Mouse (Mus musculus): ENCODE results near the gene Nhp2. TPM values are rescaled to one million over a fixed set of nuclear protein-coding genes. Genes with fewer than 3 reads are reported as not detected.

Gene Nhp2
- total and polyA plus RNA-seq, 3 experiments, result 649 to 6,489 (median 739) TPM

GRCm38 (mm10) chr11:51644217-51644616, 24.7 kb downstream of the Nhp2 start:
- H3K9ac ChIP-seq (ENCODE audit: control insufficient read depth, low read depth, low read length, poor library complexity, severe bottlenecking), result no peak overlapping the region
- peak; percentile 53; the same call in 1 of the 2 replicates for TF ChIP-seq ETS1 (IDR thresholded peaks at IDR 0.05; ENCODE audit: low read depth, low read length)
- TF ChIP-seq USF1 (IDR thresholded peaks at IDR 0.05; ENCODE audit: low read depth, low read length), result no peak
- peak; percentile 65 for TF ChIP-seq TBP (IDR thresholded peaks at IDR 0.05; ENCODE audit: low read depth, low read length)
- TF ChIP-seq CHD1 (IDR thresholded peaks at IDR 0.05; ENCODE audit: low read depth, low read length), result no peak
- peak; percentile 59; the same call in 1 of the 2 replicates for TF ChIP-seq RCOR1 (IDR thresholded peaks at IDR 0.05; ENCODE audit: low read depth, low read length)
- 0 out of 2 replicates have a peak, but pooled peaks have one; percentile 41 for TF ChIP-seq SIN3A (IDR thresholded peaks at IDR 0.05; ENCODE audit: low read length)
- no peak for TF ChIP-seq BHLHE40 (IDR thresholded peaks at IDR 0.05; ENCODE audit: borderline replicate concordance, low read depth, low read length)
- TF ChIP-seq MAZ (IDR thresholded peaks at IDR 0.05; ENCODE audit: low read depth, low read length), result no peak; the same call in 1 of the 2 replicates
- TF ChIP-seq ZNF384 (IDR thresholded peaks at IDR 0.05; ENCODE audit: low read depth, low read length), result no peak
- no peak for TF ChIP-seq MXI1 (IDR thresholded peaks at IDR 0.05; ENCODE audit: low read depth, low read length)
- TF ChIP-seq ELF1 (IDR thresholded peaks at IDR 0.05; ENCODE audit: low read depth, low read length), result no peak
- TF ChIP-seq UBTF (IDR thresholded peaks at IDR 0.05; ENCODE audit: borderline replicate concordance, insufficient read depth, low read depth, low read length), result 0 out of 2 replicates have a peak, but pooled peaks have one; percentile 53
- TF ChIP-seq EP300 (IDR thresholded peaks at IDR 0.05; ENCODE audit: low read depth in 1 of 2, low read length in 2 of 2), result peak in 1 of 2 experiments; percentile 38; a peak in 1 of 4 replicates
- no peak for TF ChIP-seq SMC3 (IDR thresholded peaks at IDR 0.05; ENCODE audit: low read depth, low read length)
- no peak for TF ChIP-seq MYB (IDR thresholded peaks at IDR 0.05; ENCODE audit: low read depth, low read length)
- peak; percentile 78 for DNase-seq (ENCODE audit: low read depth, low spot score)
- no peaks in the 10 kb centered on the region for H3K36me3 ChIP-seq (ENCODE audit: control insufficient read depth in 1 of 2, insufficient read depth in 2 of 2, low read length in 2 of 2)
- no peak overlapping the region for H3K4me3 ChIP-seq (ENCODE audit: control insufficient read depth in 1 of 2, insufficient read depth in 1 of 2, low read depth in 2 of 2, low read length in 2 of 2)
- H3K79me2 ChIP-seq (ENCODE audit: control insufficient read depth, insufficient read depth, low read length, poor library complexity), result no peaks in the 10 kb centered on the region
- H3K9me3 ChIP-seq (replicated peaks; ENCODE audit: insufficient read depth, low read length), result no peaks in the 10 kb centered on the region
- H3K27me3 ChIP-seq (ENCODE audit: control insufficient read depth in 1 of 2, insufficient read depth in 2 of 2, low read length in 2 of 2), result no peaks in the 10 kb centered on the region
- H3K4me1 ChIP-seq (ENCODE audit: control insufficient read depth in 1 of 2, insufficient read depth in 2 of 2, low read length in 2 of 2), result no peaks in the 10 kb centered on the region
- no peak overlapping the region for H3K27ac ChIP-seq (ENCODE audit: control insufficient read depth, low read depth, low read length)

- no peaks in the 10 kb centered on the region for H3K27me3 ChIP-seq (ENCODE audit: control insufficient read depth in 1 of 2, insufficient read depth in 2 of 2, low read length in 2 of 2)
- DNase-seq (ENCODE audit: low read depth, low spot score), result no peak
- no peaks in the 10 kb centered on the region for H3K9me3 ChIP-seq (replicated peaks; ENCODE audit: insufficient read depth, low read length)
- H3K27ac ChIP-seq (ENCODE audit: control insufficient read depth, low read depth, low read length), result no peak overlapping the region
- no peak for TF ChIP-seq HCFC1 (IDR thresholded peaks at IDR 0.05; ENCODE audit: low read depth, low read length)
- TF ChIP-seq GATA1 (IDR thresholded peaks at IDR 0.05; ENCODE audit: low read depth, low read length), result no peak
- TF ChIP-seq CHD2 (IDR thresholded peaks at IDR 0.05; ENCODE audit: low read length), result no peak
- TF ChIP-seq NELFE (IDR thresholded peaks at IDR 0.05; ENCODE audit: low read depth, low read length), result no peak
- no peak for TF ChIP-seq KAT2A (conservative IDR thresholded peaks at IDR 0.05; ENCODE audit: low read depth, low read length)
- no peak for TF ChIP-seq USF1 (IDR thresholded peaks at IDR 0.05; ENCODE audit: low read depth, low read length)
- TF ChIP-seq JUND (IDR thresholded peaks at IDR 0.05; ENCODE audit: low read depth, low read length), result no peak
- no peak for TF ChIP-seq MAX (IDR thresholded peaks at IDR 0.05; ENCODE audit: low read length)
- no peak for TF ChIP-seq TBP (IDR thresholded peaks at IDR 0.05; ENCODE audit: low read depth, low read length)
- H3K9ac ChIP-seq (ENCODE audit: control insufficient read depth, low read depth, low read length, poor library complexity, severe bottlenecking), result no peak overlapping the region
- no peaks in the 10 kb centered on the region for H3K36me3 ChIP-seq (ENCODE audit: control insufficient read depth in 1 of 2, insufficient read depth in 2 of 2, low read length in 2 of 2)
- peaks cover 1 to 2% of the 10 kb centered on the region in 2 experiments; a peak in 1 of 4 replicates for H3K4me1 ChIP-seq (ENCODE audit: control insufficient read depth in 1 of 2, insufficient read depth in 2 of 2, low read length in 2 of 2)
- H3K4me3 ChIP-seq (ENCODE audit: control insufficient read depth in 1 of 2, insufficient read depth in 1 of 2, low read depth in 2 of 2, low read length in 2 of 2), result no peak overlapping the region
- H3K79me2 ChIP-seq (ENCODE audit: control insufficient read depth, insufficient read depth, low read length, poor library complexity), result peaks cover under 1% of the 10 kb centered on the region; the same call in 1 of the 2 replicates
Measured at GRCm38 (mm10) chr11:51645293-51645692, 25.8 kb downstream of the Nhp2 start.

Measured in MEL (cell line).